Mouse (Mus musculus): ENCODE results near the gene Tnfaip8l3. TPM values are rescaled to one million over a fixed set of nuclear protein-coding genes. Genes with fewer than 3 reads are reported as not detected.
A peak's percentile ranks its signal among the peaks of the same experiment; 100 is the strongest.

Tnfaip8l3 gene
- polyA plus RNA-seq, 1 experiment from 2014 or later: 0.32 TPM

DNA sequence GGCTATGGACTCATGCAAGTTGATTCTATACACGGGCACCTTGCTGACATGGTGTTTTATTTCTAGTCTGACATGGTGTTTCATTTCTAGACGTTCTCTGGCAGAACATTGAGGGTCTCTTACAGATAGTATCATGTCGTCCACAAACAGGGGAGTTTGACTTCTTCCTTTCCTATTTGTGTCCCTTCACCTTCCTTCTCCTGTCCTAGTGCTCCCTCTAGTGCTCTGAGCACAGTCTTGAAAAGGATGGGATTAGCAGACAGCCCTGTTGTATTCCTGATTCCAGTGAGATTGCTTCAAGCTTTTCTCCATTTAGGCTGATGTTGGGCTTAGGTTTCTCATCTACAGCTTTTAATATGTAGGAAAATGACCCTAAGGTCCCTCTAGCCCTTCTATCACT, 81.2 kb downstream of the Tnfaip8l3 start:
- Histone ChIP-seq H3K9me3 (ENCODE audit: control insufficient read depth, low read length) (no peaks in the 10 kb centered on the region), H3K27me3 (ENCODE audit: control insufficient read depth, insufficient read depth, low read length) (no peaks in the 10 kb centered on the region), H3K27ac (replicated peaks) (no peak overlapping the region), H3K9ac (ENCODE audit: low read length) (no peak overlapping the region), H3K4me3 (ENCODE audit: low read depth, low read length) (no peak overlapping the region), H3K36me3 (ENCODE audit: control insufficient read depth, insufficient read depth, low read length) (no peaks in the 10 kb centered on the region), H3K4me1 (replicated peaks; ENCODE audit: control insufficient read depth, insufficient read depth) (no peaks in the 10 kb centered on the region), H3K4me2 (replicated peaks; ENCODE audit: low read depth) (no peak overlapping the region)
- no peak for ATAC-seq (ENCODE audit: low FRiP score, low TSS enrichment)
- WGBS: 26% methylated on average over 3 of the region's 3 CpGs
- TF ChIP-seq CTCF (IDR thresholded peaks at IDR 0.05; ENCODE audit: low read depth) (peak; percentile 84), EP300 (optimal IDR thresholded peaks at IDR 0.05) (no peak)
- no peak for DNase-seq (ENCODE audit: low spot score)

DNA sequence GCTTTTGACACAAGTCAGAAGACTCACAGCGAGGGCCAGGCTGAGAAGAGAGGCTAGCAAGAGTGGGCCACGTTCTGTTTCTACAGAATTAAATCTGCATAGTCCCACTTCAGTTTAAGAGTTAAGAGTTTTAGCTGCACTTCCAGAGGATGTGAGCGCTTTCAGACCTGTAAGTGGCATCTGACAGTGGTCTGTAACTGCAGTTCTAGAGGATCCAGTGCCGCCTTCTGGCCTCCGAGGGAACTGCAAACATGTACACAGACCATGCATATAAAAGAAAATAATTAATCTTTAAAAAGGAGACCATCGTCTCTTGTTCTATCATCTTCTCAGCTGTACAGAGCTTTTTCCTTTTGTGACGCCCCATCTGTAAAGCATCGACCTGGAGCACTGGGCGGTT, 83.3 kb downstream of the Tnfaip8l3 start:
- TF ChIP-seq CTCF (IDR thresholded peaks at IDR 0.05; ENCODE audit: low read depth): peak; percentile 78
- TF ChIP-seq EP300 (optimal IDR thresholded peaks at IDR 0.05): no peak
- DNase-seq (ENCODE audit: low spot score): peak; percentile 56

DNA sequence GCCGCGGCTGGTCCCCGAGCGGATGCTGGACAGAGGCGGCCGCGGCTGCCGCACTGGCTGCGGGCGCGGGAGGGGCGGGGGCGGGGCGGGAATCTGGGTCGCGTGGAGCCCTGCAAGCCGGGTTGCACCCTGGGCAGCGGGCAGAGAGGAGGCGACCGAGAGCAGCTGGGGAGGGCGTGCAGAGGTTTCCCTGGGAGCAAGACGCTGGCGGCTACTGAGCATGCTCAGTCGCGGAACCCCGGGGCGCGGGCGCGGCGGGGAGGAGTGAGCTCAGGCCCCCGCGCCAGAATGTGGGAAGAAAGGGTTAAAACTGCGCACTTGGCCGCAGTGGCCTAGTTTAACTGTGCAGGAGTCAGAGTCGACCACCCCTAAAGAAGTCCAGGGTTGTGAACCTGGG, 93.1 kb downstream of the Tnfaip8l3 start, which contains the start of gene Elmod1:
Elmod1 (minus strand) TSS at position 180 of the 397 bp plus-strand sequence.
- 2% methylated on average over 29 of the region's 36 CpGs for WGBS
- Histone ChIP-seq H3K27me3 (ENCODE audit: control insufficient read depth, insufficient read depth, low read length) (peaks cover 5% of the 10 kb centered on the region; the same call in 1 of the 2 replicates), H3K4me2 (replicated peaks; ENCODE audit: low read depth) (peak within 1 kb of the TSS; percentile 72), H3K9ac (ENCODE audit: low read length) (peak within 1 kb of the TSS; percentile 41; the same call in 1 of the 2 replicates), H3K36me3 (ENCODE audit: control insufficient read depth, insufficient read depth, low read length) (no peaks in the 10 kb centered on the region), H3K4me3 (ENCODE audit: low read depth, low read length) (peak within 1 kb of the TSS; percentile 48), H3K9me3 (ENCODE audit: control insufficient read depth, low read length) (no peaks in the 10 kb centered on the region), H3K27ac (replicated peaks) (no peak within 1 kb of the TSS), H3K4me1 (replicated peaks; ENCODE audit: control insufficient read depth, insufficient read depth) (no peaks in the 10 kb centered on the region)
- DNase-seq (ENCODE audit: low spot score): peak; percentile 64
- peak; percentile 67 for ATAC-seq (ENCODE audit: low FRiP score, low TSS enrichment)
- peak; percentile 59 for TF ChIP-seq CTCF (IDR thresholded peaks at IDR 0.05; ENCODE audit: low read depth)
- TF ChIP-seq EP300 (optimal IDR thresholded peaks at IDR 0.05): no peak

More for the DNA sequence above, 83.3 kb downstream of the Tnfaip8l3 start:
- H3K27ac ChIP-seq (replicated peaks): no peak overlapping the region
- H3K4me1 ChIP-seq (replicated peaks; ENCODE audit: control insufficient read depth, insufficient read depth): no peaks in the 10 kb centered on the region
- WGBS: 31% methylated on average over 9 of the region's 9 CpGs
- H3K36me3 ChIP-seq (ENCODE audit: control insufficient read depth, insufficient read depth, low read length): no peaks in the 10 kb centered on the region
- H3K9me3 ChIP-seq (ENCODE audit: control insufficient read depth, low read length): no peaks in the 10 kb centered on the region
- no peak overlapping the region for H3K4me3 ChIP-seq (ENCODE audit: low read depth, low read length)
- H3K27me3 ChIP-seq (ENCODE audit: control insufficient read depth, insufficient read depth, low read length): no peaks in the 10 kb centered on the region
- no peak for ATAC-seq (ENCODE audit: low FRiP score, low TSS enrichment)
- no peak overlapping the region for H3K9ac ChIP-seq (ENCODE audit: low read length)
- no peak overlapping the region for H3K4me2 ChIP-seq (replicated peaks; ENCODE audit: low read depth)

DNA sequence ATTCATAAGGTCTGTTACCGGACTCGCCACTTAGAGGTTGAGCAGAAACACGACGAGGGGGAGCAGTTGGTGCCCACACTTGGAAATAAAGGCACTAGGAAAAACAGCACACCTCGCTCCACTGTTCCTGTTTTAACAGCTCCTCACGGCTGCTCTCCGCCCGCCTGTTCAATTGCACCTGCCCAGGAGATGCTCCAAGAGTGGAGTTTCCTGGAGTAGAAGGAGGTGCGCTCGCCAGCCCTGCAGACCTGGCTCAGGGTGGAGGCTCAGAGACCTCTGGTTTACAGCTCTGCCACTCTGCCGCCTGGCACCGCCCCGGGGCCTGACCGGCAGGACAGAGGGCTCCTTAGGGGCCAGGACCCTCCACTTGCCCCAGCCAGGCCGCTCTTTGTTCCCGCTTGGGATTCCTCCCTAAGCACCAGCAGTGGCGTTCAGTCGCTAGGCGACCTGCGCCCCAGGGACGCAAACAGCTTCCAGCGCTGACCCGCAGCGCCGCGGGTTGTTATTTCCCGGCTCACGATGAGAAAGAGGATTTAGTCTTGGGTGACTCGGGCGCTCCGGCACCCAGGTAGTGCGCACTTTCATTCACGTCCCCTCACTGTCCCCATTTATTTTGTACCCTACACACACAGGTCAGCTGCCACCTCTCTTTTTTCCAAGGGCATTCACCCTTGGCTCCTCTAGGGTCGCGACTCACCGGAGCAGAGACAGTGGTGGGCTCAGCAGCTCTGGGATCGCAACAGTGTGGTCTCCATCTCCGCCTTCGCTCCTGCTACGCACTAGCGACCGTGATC, 93.7 kb downstream of the Tnfaip8l3 start:
- no peaks in the 10 kb centered on the region for H3K9me3 ChIP-seq (ENCODE audit: control insufficient read depth, low read length)
- peaks cover 5% of the 10 kb centered on the region; the same call in 1 of the 2 replicates for H3K27me3 ChIP-seq (ENCODE audit: control insufficient read depth, insufficient read depth, low read length)
- H3K36me3 ChIP-seq (ENCODE audit: control insufficient read depth, insufficient read depth, low read length): no peaks in the 10 kb centered on the region
- WGBS: 1% methylated on average over 41 of the region's 42 CpGs
- H3K4me1 ChIP-seq (replicated peaks; ENCODE audit: control insufficient read depth, insufficient read depth): no peaks in the 10 kb centered on the region
- peak overlapping the region; percentile 41; the same call in 1 of the 2 replicates for H3K9ac ChIP-seq (ENCODE audit: low read length)
- ATAC-seq (ENCODE audit: low FRiP score, low TSS enrichment): no peak
- peak overlapping the region; percentile 72 for H3K4me2 ChIP-seq (replicated peaks; ENCODE audit: low read depth)
- peak; percentile 17 for DNase-seq (ENCODE audit: low spot score)
- no peak for TF ChIP-seq EP300 (optimal IDR thresholded peaks at IDR 0.05)
- no peak for TF ChIP-seq CTCF (IDR thresholded peaks at IDR 0.05; ENCODE audit: low read depth)
- peak overlapping the region; percentile 48 for H3K4me3 ChIP-seq (ENCODE audit: low read depth, low read length)
- H3K27ac ChIP-seq (replicated peaks): no peak overlapping the region

DNA sequence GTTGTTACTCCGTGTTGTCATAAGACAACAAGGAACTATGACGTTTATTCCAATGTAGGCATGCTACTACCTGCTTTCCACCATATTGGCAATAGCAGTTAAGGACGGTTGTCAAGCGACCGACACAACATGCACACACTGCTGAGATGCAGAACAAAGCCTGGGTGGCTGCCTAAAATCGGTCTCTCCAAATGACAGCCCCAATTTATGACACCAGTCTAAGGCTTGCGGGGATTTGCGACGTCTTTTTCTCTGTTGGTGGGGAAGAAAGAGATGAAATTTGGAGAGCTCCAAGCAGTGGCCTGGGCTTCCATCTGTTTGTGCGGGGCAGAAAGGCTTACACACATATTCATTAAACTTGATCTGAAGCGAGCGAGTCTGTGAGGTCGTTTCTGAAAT, 94.3 kb downstream of the Tnfaip8l3 start:
- TF ChIP-seq CTCF (IDR thresholded peaks at IDR 0.05; ENCODE audit: low read depth) (no peak), EP300 (optimal IDR thresholded peaks at IDR 0.05) (no peak)
- no peak overlapping the region; the same call in 1 of the 2 replicates for H3K4me2 ChIP-seq (replicated peaks; ENCODE audit: low read depth)
- no peaks in the 10 kb centered on the region for H3K4me1 ChIP-seq (replicated peaks; ENCODE audit: control insufficient read depth, insufficient read depth)
- ATAC-seq (ENCODE audit: low FRiP score, low TSS enrichment) (no peak), DNase-seq (ENCODE audit: low spot score) (no peak)
- no peak overlapping the region for H3K9ac ChIP-seq (ENCODE audit: low read length)
- no peaks in the 10 kb centered on the region for H3K9me3 ChIP-seq (ENCODE audit: control insufficient read depth, low read length)
- H3K36me3 ChIP-seq (ENCODE audit: control insufficient read depth, insufficient read depth, low read length): no peaks in the 10 kb centered on the region
- H3K27ac ChIP-seq (replicated peaks): no peak overlapping the region
- H3K27me3 ChIP-seq (ENCODE audit: control insufficient read depth, insufficient read depth, low read length): peaks cover 5% of the 10 kb centered on the region; the same call in 1 of the 2 replicates
- H3K4me3 ChIP-seq (ENCODE audit: low read depth, low read length): peak overlapping the region; percentile 48
- 24% methylated on average over 13 of the region's 13 CpGs for WGBS

Other genes starting within 250 kb of the Tnfaip8l3 start
- 0.30 and 0.80 TPM in 2 replicates for gene Sln, start 218.2 kb downstream of the Tnfaip8l3 start, polyA plus RNA-seq (2015; fragmentation: Nextera tagmentation; extraction: Ambion mirVana)
- 9.2 and 10.5 TPM in 2 replicates for gene Elmod1, start 93.1 kb downstream of the Tnfaip8l3 start, polyA plus RNA-seq (2015; fragmentation: Nextera tagmentation; extraction: Ambion mirVana)
- not detected in 2 replicates for gene Cyp19a1, start 199.7 kb upstream of the Tnfaip8l3 start, polyA plus RNA-seq (2015; fragmentation: Nextera tagmentation; extraction: Ambion mirVana)
- gene Gldn, start 218.1 kb upstream of the Tnfaip8l3 start, polyA plus RNA-seq (2015; fragmentation: Nextera tagmentation; extraction: Ambion mirVana): not detected in 2 replicates

Measured in stomach, postnatal 0 days (tissue).